Mouse (Mus musculus) thymus, adult 2 months (tissue): ENCODE measurements around the gene Ptprg.

ENCODE experiments used
- CTCF ChIP-seq: fragments of 200-500 bp; IDR thresholded peaks from 2 replicates; pipeline ENCODE4 v1.5.1; 2012; ENCODE audit warnings: mild to moderate bottlenecking, control low read depth, low read length, moderate library complexity, borderline replicate concordance; ENCODE audit not compliant: control insufficient read depth, poor library complexity, insufficient read depth; ENCODE audit errors: extremely low read depth
- POLR2A ChIP-seq: fragments of 200-500 bp; IDR thresholded peaks from 2 replicates; pipeline ENCODE4 v1.6.1; 2012; ENCODE audit warnings: mild to moderate bottlenecking, low read length, control low read depth, moderate library complexity; ENCODE audit not compliant: control insufficient read depth, poor library complexity, insufficient read depth; ENCODE audit errors: extremely low read depth

- TF ChIP-seq POLR2A: no peak
- TF ChIP-seq CTCF: no peak
These were observed 609.1 kb downstream of the Ptprg start for GRCm38 (mm10) chr14:12162331-12162854.
